Mouse (Mus musculus) bone marrow macrophage, adult 2 months (primary cell): ENCODE data around the gene Fam166a.

Experiments
- CTCF ChIP-seq: IDR thresholded peaks from 2 replicates; pipeline ENCODE4 v1.5.1; 2012; ENCODE audit warnings: low read depth, mild to moderate bottlenecking, low read length, moderate library complexity
- POLR2A ChIP-seq: IDR thresholded peaks from 2 replicates; pipeline ENCODE4 v1.6.1; 2012; ENCODE audit warnings: mild to moderate bottlenecking, low read depth, low read length, borderline replicate concordance

GRCm38 (mm10) chr2:25265897-25266656, 47.5 kb downstream of the Fam166a start:
- TF ChIP-seq POLR2A (no peak), CTCF (no peak)
